Mouse (Mus musculus): ENCODE results near the gene Zfp956. TPM values are rescaled to one million over a fixed set of nuclear protein-coding genes. Genes with fewer than 3 reads are reported as not detected.

Zfp956 gene
- polyA plus RNA-seq (2017; shearing (Covaris generic)) = 24.3 TPM

GRCm38 (mm10) chr6:47953191-47953726 lies at the start of gene Zfp956:
Zfp956 (plus strand) TSS chr6:47953390.

GRCm38 (mm10) chr6:47920447-47921340 lies 32.5 kb upstream of the Zfp956 start, which contains the start of gene Zfp212:
Zfp212 (plus strand) TSS chr6:47920476.

Other genes starting within 250 kb of the Zfp956 start
- 66.4 TPM for gene Pdia4, start 140.0 kb upstream of the Zfp956 start, polyA plus RNA-seq (2017; shearing (Covaris generic))
- gene Zfp786, start 122.5 kb upstream of the Zfp956 start, polyA plus RNA-seq (2017; shearing (Covaris generic)) = not detected
- 14.1 TPM for gene Zfp398, start 117.7 kb upstream of the Zfp956 start, polyA plus RNA-seq (2017; shearing (Covaris generic))
- gene Zfp282, start 76.2 kb upstream of the Zfp956 start, polyA plus RNA-seq (2017; shearing (Covaris generic)) = 3.3 TPM
- 33.5 TPM for gene Zfp212, start 32.9 kb upstream of the Zfp956 start, polyA plus RNA-seq (2017; shearing (Covaris generic))
- gene Zfp777, start 95.5 kb downstream of the Zfp956 start, polyA plus RNA-seq (2017; shearing (Covaris generic)) = 35.3 TPM
- gene Zfp746, start 133.2 kb downstream of the Zfp956 start, polyA plus RNA-seq (2017; shearing (Covaris generic)) = 49.5 TPM